8 mouse cellular contexts compared by ENCODE assay signal in genomic region chr6:31938216-31938814, GRCm38 (mm10).
DNase-seq lines count a peak whose midpoint lies in the region; ATAC-seq lines count a peak whose summit lies in the region.

No protein-coding gene starts in this region.

- no peaks in the 10 kb centered on the region for H3K36me3 ChIP-seq in limb, embryonic 10.5 days
- no peaks in the 10 kb centered on the region for H3K36me3 ChIP-seq in midbrain, embryonic 13.5 days

- H3K4me2 ChIP-seq in midbrain, embryonic 13.5 days (replicated peaks) = peak overlapping the region; percentile 68

- no peaks in the 10 kb centered on the region for H3K9me3 ChIP-seq in limb, embryonic 10.5 days (replicated peaks)
- H3K9me3 ChIP-seq in midbrain, embryonic 13.5 days = no peaks in the 10 kb centered on the region

- 9% methylated on average over 20 of the region's 20 CpGs for WGBS in limb, embryonic 10.5 days
- WGBS in midbrain, embryonic 13.5 days = 5% methylated on average over 20 of the region's 20 CpGs

- peak; percentile 88 for ATAC-seq in midbrain, embryonic 13.5 days
- ATAC-seq in inflammation-experienced regulatory T-cells, adult 6 months = no peak

- DNase-seq in adrenal gland, adult 2 months = peak; percentile 75
- DNase-seq in embryo, embryonic 10 days (ENCODE audit: low spot score) = peak; percentile 93
- DNase-seq in gastrocnemius, postnatal 36 days = peak; percentile 62 to 74
- peak; percentile 54 for DNase-seq in kidney, adult 11 months
- DNase-seq in limb, embryonic 10.5 days (ENCODE audit: low spot score) = peak; percentile 94
- peak; percentile 10 to 57 for DNase-seq in spleen, adult 18-20 months

- peak overlapping the region; percentile 50 for H3K4me3 ChIP-seq in limb, embryonic 10.5 days
- H3K4me3 ChIP-seq in midbrain, embryonic 13.5 days (replicated peaks) = peak overlapping the region; percentile 44

- no peak overlapping the region for H3K27ac ChIP-seq in limb, embryonic 10.5 days
- H3K27ac ChIP-seq in midbrain, embryonic 13.5 days = peak overlapping the region; percentile 40

- intact Hi-C loops in gastrocnemius, postnatal 36 days (cut with DNase I) = loop anchor here (2.0 to 5.0 kb wide), 2 partner anchors 380 to 654 kb away; no protein-coding TSS in a partner anchor

- peak overlapping the region; percentile 57 for H3K9ac ChIP-seq in midbrain, embryonic 13.5 days (replicated peaks)

- peaks cover 19% of the 10 kb centered on the region; the same call in 1 of the 2 replicates for H3K4me1 ChIP-seq in limb, embryonic 10.5 days
- peaks cover 15% of the 10 kb centered on the region for H3K4me1 ChIP-seq in midbrain, embryonic 13.5 days (replicated peaks)

- peaks cover 9% of the 10 kb centered on the region for H3K27me3 ChIP-seq in limb, embryonic 10.5 days (ENCODE audit: low read depth, poor library complexity, severe bottlenecking)
- H3K27me3 ChIP-seq in midbrain, embryonic 13.5 days = peaks cover 9% of the 10 kb centered on the region; the same call in 1 of the 2 replicates

Comparison
In these comparisons a context has a peak if more than half of its experiments do, and no peak if none do; other contexts are left out.
1. DNase-seq: peak in every context shown above with its lines; median percentile 94 in limb, embryonic 10.5 days; 93 in embryo, embryonic 10 days; 75 in adrenal gland, adult 2 months; 68 in gastrocnemius, postnatal 36 days; 54 in kidney, adult 11 months; 34 in spleen, adult 18-20 months.